Mouse (Mus musculus) kidney, postnatal 14 days (tissue): ENCODE data around the gene Tob1.

ENCODE experiments used
- DNase-seq: peaks from one replicate; pipeline ENCODE4 v3.0.0; 2022; ENCODE audit warnings: mixed read lengths

The Tob1 gene

DNA sequence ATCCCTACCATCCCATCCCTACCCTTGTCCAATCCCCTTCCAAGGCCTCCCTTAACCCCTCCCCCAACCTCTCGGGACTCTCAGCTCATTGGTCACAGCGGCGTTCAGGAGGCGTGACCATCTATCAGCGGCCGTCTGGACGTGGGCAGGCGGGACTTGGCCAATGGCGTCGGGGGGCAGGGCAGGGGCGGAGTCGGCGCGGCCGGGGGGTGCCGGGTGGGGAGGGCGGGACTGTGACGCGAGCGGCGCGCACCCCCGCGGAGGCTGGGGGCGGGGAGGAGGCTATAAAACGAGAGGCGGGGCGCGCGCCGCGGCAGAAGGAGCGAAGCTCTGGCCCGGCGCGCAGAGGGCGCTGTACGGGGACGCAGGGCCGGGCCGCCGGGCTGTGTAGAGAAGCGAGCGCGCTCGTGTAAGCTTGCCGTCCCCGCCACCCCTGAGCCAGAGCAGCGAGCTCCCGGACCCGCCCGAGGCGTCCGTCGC, at the start of gene Tob1:
Tob1 (plus strand) TSS at position 331 of the 480 bp plus-strand sequence.
- DNase-seq = peak; percentile 98

DNA sequence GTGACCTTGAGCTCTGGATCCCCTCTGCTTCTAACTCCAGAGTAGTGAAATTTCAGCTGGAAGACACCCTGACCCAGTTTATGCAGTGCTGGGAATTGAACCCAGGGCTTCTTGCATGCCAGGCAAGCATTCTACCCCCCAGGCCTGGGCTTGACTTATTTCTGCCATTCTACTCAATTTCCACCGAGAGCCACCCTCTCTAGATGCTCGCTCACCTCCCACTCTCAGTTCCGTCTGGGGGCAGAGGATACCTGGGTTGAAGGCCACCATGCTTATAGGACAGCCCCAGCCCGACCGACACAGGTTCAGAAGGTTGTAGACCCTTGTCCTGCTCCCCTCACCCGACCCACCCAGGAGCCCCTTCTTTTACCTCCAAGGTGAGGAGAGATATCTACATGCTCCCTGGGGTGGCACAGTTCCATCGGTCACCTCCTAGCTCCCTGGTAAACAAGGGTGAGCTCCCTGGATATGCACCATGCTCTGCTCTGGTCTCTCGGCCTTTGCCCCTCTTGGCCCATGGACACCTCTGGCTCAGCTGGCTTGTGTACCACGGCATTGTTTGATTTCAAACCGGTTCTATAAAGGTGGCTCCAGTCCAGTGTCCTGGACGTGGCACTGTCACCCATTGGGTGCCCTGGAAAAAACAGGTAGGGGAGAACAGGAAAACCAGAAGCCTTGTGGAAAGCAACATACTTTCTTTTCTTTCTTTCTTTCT, 49.2 kb upstream of the Tob1 start:
- DNase-seq = peak; percentile 64

DNA sequence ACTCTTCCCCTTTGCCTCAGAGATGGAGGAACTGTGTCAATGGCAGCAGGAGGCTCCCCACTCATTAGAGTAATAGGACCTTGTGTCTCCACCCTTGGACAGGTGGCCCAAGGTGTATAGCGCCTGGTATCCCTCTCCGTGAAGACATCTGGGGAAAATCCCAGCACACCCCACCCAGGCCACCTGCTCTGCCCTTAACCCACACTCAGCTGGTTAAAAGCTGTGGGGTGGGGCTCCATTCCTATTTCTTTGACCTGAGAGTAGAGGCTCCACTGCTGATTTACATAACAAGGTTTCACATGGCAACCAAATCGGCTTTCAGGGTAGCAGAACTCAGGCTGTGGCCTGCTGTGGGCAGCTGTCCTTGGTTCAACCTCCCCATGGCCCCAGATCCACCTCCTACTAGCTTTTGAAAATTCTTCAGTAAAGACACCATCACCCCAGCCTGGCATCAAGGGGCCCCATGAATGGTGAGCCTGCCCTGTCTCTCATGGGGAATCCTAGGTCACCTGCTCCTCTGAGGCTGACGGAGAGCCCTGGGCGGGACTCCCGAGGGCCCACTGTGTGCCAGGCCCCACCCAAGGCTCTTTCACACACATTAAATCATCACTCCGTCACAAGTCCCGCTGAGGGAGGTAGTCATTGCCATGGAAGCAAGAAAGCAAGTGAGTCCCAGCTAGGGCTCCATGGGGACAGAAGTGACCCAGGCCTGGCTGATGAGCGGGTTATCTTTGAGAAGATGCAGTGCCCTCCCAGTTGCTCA, 48.1 kb upstream of the Tob1 start:
- DNase-seq = no peak

- DNase-seq = peak; percentile 74
Observed at GRCm38 (mm10) chr11:94165745-94166144, 45.5 kb upstream of the Tob1 start.

DNA sequence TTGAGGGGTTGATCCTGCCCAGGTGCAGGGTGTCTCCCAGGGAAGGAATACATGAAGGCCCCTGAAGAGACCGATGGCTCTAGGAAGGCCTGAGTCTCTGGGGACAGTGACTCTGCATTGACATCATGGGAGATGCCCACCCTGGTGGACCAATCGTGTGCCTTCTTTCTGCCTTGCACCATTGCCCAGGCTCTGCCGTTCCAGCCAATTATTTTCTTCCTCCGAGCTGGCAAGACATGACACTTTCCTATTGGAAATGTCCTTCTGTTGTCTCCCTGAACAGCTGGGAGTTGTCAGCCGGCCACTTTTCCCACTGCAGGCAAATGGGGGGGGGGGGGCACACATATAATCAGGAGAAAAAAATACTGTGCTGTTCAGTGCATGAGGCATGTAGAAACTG, 43.0 kb upstream of the Tob1 start:
- DNase-seq = no peak

- DNase-seq = no peak
Observed at GRCm38 (mm10) chr11:94169596-94169995, 41.7 kb upstream of the Tob1 start.

GRCm38 (mm10) chr11:94171691-94172090, 39.6 kb upstream of the Tob1 start:
- DNase-seq = peak; percentile 25

- DNase-seq = peak; percentile 49
Observed at GRCm38 (mm10) chr11:94172186-94172585, 39.1 kb upstream of the Tob1 start.

DNA sequence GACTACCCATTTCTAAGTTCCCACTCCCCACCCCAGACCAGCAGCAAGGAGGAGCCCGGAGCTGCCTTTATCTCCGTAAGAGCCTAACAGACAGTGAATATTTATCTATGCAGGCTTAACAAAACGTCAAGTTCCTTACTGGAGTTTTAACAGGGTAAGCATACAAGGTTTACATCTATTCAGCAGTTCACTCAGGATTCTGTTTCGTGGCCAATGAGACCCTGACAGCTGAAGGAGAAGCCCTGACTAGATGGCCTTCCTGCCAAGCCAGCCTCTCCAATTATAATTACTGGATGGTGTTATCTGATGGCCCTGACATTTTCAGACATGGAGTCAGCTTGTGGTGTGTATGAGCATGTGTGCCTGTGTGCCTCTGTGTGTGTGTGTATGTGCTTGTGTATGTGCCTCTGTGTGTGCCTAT, 37.5 kb upstream of the Tob1 start:
- DNase-seq = no peak

- no peak for DNase-seq
Observed at GRCm38 (mm10) chr11:94175288-94175687, 36.0 kb upstream of the Tob1 start.

DNA sequence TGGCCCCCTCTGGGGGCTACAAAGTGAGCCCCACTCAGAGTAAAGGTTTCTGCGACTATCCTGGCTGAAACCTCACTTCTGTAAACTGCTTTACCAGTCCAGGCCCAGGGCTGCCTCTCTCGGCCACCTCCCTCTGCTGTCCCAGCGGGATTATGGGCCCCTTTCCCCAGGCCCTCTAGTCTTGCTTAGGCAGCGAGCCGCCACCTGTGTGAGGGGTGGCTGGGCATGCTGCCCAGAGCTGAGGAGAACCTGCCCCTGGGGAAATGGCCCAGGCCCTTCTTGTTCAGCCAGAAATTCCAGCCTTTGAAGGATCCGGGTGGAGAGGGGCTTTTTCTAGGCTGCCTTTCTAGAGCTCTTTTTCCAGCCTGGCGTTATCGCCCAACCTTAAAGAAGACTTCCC, 35.6 kb upstream of the Tob1 start:
- DNase-seq = peak; percentile 75

GRCm38 (mm10) chr11:94177841-94178585, 33.2 kb upstream of the Tob1 start:
- DNase-seq = no peak

GRCm38 (mm10) chr11:94179768-94180167, 31.5 kb upstream of the Tob1 start:
- DNase-seq = no peak

DNA sequence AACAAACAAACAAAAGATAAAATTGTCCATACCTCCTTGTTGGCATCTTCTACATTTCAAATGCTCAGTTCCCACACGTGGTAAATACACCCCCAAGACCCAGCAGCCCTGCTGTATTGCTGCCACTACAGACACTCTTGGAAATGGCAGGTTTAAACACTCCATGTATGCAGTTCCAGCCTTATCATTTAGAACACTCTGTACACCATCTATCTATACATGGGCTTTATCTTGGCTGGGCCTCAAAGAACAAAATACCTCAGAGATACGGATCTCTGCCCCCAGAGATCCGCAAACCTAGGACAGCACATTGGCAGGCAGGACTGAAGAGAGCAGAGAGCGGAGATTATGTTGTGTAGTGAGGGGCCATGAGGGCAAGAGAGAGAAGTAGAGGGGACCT, 31.1 kb upstream of the Tob1 start:
- no peak for DNase-seq

DNA sequence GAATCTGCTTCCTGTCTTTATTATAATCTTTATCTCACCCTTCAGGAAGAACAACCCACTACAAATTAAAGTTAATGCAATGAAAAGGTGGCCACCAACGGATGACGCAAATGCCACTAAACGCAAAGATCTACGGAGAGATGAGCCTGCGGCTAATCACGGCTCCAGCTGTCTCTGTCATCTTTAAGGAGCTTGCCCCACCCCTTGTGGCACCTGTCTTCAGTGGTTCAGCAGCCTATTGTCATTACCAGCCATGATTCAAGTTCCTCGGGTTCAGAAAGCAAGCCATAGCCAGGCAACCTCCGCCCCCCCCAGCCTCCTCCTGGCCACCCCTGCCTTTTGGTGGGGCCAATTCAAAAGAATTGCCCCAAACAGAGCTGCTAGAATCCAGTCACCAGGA, 29.6 kb upstream of the Tob1 start:
- no peak for DNase-seq

GRCm38 (mm10) chr11:94182711-94183110, 28.5 kb upstream of the Tob1 start:
- no peak for DNase-seq

DNA sequence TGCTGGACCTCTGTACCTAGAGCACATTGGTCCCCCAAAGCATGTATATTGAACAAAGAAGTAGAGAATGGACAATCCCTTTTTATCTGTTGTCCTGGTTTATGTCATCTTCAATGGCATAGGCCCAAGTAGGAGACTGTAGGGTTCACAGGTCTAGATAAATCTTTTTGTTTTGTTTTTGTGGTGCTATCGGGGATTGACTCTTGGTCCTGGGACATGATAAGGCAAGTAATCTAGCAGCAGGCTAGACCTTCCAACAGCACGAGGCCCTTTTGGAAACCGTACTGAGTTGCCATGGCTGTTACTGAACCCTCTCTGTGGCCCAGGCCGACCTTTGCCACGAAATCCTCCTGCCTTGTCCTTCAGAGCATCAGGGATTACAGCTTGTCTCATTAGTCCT, 28.1 kb upstream of the Tob1 start:
- DNase-seq = no peak

DNA sequence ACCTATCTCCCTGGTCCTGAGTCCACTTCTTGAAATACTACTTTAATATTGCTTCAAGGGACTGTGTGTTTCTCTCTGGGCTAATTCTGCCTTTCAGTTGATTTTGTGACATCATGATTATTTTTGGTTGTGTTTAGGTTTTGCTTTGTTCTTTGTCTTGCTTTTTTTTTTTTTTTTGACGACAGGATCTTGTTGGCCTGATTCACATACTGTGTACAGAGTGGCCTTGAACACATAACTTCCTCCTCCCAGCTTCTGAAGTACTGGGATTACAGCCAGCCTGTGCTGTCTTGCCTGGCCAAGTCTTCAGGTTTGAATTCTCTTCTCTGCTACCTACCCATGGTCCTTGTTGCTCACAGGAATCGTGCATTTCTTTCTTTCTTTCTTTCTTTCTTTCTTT, 27.6 kb upstream of the Tob1 start:
- DNase-seq = no peak

DNA sequence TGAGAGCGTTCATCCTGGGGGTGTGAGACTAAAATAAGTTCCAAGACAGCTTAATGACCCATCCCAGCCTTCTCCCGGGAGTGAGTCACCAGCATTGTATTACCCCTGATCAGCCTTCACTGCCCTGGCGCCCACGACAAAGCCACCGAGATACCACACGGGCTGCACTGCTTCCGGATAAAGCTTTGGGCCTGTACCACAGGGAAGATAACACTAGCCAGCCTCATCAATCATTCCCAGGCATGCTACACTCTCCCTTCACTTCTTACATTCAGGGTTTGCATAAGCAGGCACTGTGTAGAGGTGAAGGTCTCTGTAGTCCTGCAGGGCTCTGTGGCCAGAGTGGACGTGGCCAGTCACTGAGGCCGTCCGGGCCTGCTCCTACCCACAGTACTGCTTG, 21.7 kb upstream of the Tob1 start:
- no peak for DNase-seq

DNA sequence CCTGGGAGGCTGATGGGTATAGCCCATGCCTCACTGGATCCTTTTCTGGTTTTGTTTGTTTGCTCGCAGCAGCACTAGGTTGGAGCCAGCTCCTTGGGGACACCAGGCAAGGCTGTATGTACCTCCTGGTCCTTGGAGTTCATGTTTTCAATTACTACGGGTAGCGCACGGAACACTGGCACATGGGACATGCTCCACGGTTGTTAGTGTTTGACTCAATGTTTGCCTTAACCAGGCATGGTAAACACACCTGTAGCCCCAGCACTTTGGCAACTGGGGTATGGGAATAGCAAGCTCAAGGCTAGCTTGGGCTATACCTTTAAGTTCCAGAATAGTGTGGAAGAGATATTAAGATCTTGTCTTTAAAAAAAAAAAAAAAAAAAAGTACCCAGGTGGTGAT, 20.6 kb upstream of the Tob1 start:
- DNase-seq = no peak

GRCm38 (mm10) chr11:94193109-94193508, 18.1 kb upstream of the Tob1 start:
- no peak for DNase-seq

DNA sequence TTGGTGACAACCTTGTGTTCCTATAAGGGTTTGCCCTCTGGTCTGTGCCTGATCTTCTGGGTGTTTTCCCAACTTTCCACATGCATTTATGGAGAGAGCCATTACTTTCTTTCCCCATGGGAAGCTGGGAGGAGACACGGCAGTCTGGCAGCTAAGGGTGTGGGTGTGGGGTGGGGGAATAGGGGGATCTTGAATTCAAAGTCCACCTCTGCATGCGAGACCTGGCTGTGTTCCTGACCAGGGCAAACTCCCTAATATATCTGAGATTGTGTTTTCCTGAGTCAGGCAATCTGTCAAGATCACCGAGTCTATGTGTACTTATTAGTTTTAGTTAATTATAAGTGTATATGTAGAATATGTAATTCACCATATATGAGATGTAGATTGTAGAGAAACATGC, 14.9 kb upstream of the Tob1 start:
- DNase-seq = peak; percentile 48

DNA sequence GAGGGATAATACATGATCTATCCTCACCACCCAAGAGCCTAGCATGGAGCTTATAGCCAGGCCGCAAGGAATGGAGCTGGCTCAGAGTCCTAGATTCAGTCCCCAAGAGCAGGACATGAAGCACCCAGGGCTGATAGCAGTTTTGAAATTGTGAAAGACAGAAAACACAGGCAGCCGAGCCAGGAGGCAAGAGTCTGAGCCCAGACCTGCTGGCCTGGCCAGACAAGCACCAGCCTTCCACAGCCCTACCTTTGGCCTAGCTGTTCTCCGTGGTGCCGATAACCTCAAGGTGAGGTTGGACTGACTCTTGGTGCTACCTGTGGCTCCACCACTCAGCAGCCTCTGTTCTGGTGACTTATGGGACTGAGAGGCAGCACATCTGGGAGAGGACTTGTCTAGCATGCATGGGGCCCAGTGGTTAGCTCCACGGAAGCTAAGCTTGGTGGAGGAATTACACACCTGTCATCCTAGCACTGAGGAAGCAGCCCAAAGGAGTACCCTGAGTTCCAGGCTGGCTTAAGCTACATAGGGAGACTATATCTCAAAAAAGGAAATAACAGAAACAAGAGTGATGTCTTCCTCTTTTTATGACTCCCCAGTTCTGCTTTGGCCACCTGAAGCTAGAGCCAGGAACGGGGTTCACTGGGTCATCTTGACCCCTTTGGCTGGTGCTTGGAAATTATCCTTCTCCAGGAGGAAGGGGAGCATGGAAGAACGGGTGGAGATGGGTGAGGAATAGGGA, 12.7 kb upstream of the Tob1 start:
- DNase-seq = no peak
